25 mouse cellular contexts compared by ENCODE assay signal in genomic region chr9:43489205-43489604, GRCm38 (mm10).
"Had no signal": no experiment of that assay in that cellular context is flagged by ENCODE, and none has a peak within 500 bp of the region (broad histone marks: within the 10 kb centered on the region; RNA-seq: fewer than 3 reads in every experiment).

No protein-coding gene starts in this region.

- DNase-seq: gastrocnemius, adult 2 months; gastrocnemius, postnatal 10 days; gastrocnemius, postnatal 25 days; heart, adult 2 months; heart, postnatal 10 days; heart, postnatal 4 days; kidney, adult 18-20 months; kidney, adult 8-10 months; kidney, postnatal 10 days; kidney, postnatal 25 days; kidney, postnatal 4 days; liver had no signal

- H3K4me1 ChIP-seq: intestine, embryonic 15.5 days had no signal

- ATAC-seq: hindbrain, embryonic 16.5 days; inflammation-experienced regulatory T-cells, adult 6 months; intestine, embryonic 15.5 days; intestine, postnatal 0 days had no signal

- H3K9ac ChIP-seq: heart, embryonic 12.5 days; hindbrain, embryonic 12.5 days; hindbrain, embryonic 14.5 days; intestine, embryonic 15.5 days; limb, embryonic 12.5 days had no signal

- H3K9me3 ChIP-seq: heart, embryonic 10.5 days; heart, embryonic 12.5 days; hindbrain, embryonic 10.5 days; hindbrain, embryonic 12.5 days; intestine, embryonic 15.5 days; limb, embryonic 10.5 days; limb, embryonic 12.5 days had no signal

- H3K36me3 ChIP-seq: heart, embryonic 10.5 days; heart, embryonic 12.5 days; hindbrain, embryonic 10.5 days; hindbrain, embryonic 12.5 days; intestine, embryonic 15.5 days; limb, embryonic 10.5 days; limb, embryonic 12.5 days had no signal

- H3K27ac ChIP-seq: gastrocnemius, adult 2 months; heart, adult 2 months; heart, embryonic 10.5 days; hindbrain, embryonic 10.5 days; hindbrain, embryonic 12.5 days; hindbrain, embryonic 14.5 days; intestine, embryonic 15.5 days; left cerebral cortex, adult 2 months; limb, embryonic 10.5 days; limb, embryonic 12.5 days had no signal

- H3K27me3 ChIP-seq: heart, embryonic 12.5 days; intestine, embryonic 15.5 days had no signal

- H3K4me3 ChIP-seq: gastrocnemius, adult 2 months; heart, adult 2 months; heart, embryonic 10.5 days; heart, embryonic 12.5 days; hindbrain, embryonic 10.5 days; hindbrain, embryonic 12.5 days; intestine, embryonic 15.5 days; layer of hippocampus, adult 2 months; left cerebral cortex, adult 2 months; limb, embryonic 10.5 days; limb, embryonic 12.5 days had no signal
